Mouse (Mus musculus) embryonic facial prominence, embryonic 15.5 days (tissue): ENCODE data around the gene H60b. TPM values are rescaled to one million over a fixed set of nuclear protein-coding genes. Genes with fewer than 3 reads are reported as not detected.
"Not testable (repeated sequence)": the region's sequence is repeated elsewhere in the genome, so short reads cannot be mapped to it uniquely, and the experiment has no call there.

ENCODE experiments used
- ATAC-seq: fragments of 200-750 bp; cut with Nextera tagmentation; 2 replicates; pipeline ENCODE4 v1.8.0; 2017; ENCODE audit warnings: low read depth, moderate TSS enrichment; ENCODE audit not compliant: insufficient number of reproducible peaks, low FRiP score, low TSS enrichment
- H3K27ac ChIP-seq: fragments of 300-500 bp; sonication (generic); replicated peaks from 2 replicates; pipeline ENCODE4 v1.5.1; 2015; ENCODE audit warnings: mild to moderate bottlenecking, inconsistent platforms
- H3K27me3 ChIP-seq: fragments of 300-500 bp; sonication (generic); 2 replicates; pipeline ENCODE4 v1.6.1; 2015; ENCODE audit warnings: inconsistent platforms
- H3K36me3 ChIP-seq: fragments of 300-500 bp; sonication (generic); 2 replicates; pipeline ENCODE4 v1.6.1; 2015; ENCODE audit warnings: mild to moderate bottlenecking, inconsistent platforms
- H3K4me1 ChIP-seq: fragments of 300-500 bp; sonication (generic); 2 replicates; pipeline ENCODE4 v1.6.1; 2015; ENCODE audit warnings: inconsistent platforms
- H3K4me2 ChIP-seq: fragments of 300-500 bp; sonication (generic); replicated peaks from 2 replicates; pipeline ENCODE4 v1.6.1; 2015; ENCODE audit warnings: mild to moderate bottlenecking, inconsistent platforms
- H3K4me3 ChIP-seq: fragments of 300-500 bp; sonication (generic); replicated peaks from 2 replicates; pipeline ENCODE4 v1.5.1; 2015; ENCODE audit warnings: mild to moderate bottlenecking, inconsistent platforms
- H3K9ac ChIP-seq: fragments of 300-500 bp; sonication (generic); 2 replicates; pipeline ENCODE4 v1.6.1; 2015; ENCODE audit warnings: inconsistent platforms
- H3K9me3 ChIP-seq: fragments of 300-500 bp; sonication (generic); replicated peaks from 2 replicates; pipeline ENCODE4 v1.6.1; 2016; ENCODE audit warnings: inconsistent platforms
- WGBS: fragments of 180-500 bp; shearing (Covaris S2); methylation state at CpG from one replicate; pipeline ENCODE4 v1.1.7; 2015; 5-methylcytosine and 5-hydroxymethylcytosine counted together
- polyA plus RNA-seq: library from polyadenylated mRNA; unstranded; fragments of >200 nt; fragmentation: Nextera tagmentation; extraction: Ambion mirVana; gene quantifications from 2 replicates; pipeline ENCODE4 v1.2.1, GENCODE M21; 2015

Gene H60b
- polyA plus RNA-seq, 1 experiment from 2014 or later: 0.71 TPM

DNA sequence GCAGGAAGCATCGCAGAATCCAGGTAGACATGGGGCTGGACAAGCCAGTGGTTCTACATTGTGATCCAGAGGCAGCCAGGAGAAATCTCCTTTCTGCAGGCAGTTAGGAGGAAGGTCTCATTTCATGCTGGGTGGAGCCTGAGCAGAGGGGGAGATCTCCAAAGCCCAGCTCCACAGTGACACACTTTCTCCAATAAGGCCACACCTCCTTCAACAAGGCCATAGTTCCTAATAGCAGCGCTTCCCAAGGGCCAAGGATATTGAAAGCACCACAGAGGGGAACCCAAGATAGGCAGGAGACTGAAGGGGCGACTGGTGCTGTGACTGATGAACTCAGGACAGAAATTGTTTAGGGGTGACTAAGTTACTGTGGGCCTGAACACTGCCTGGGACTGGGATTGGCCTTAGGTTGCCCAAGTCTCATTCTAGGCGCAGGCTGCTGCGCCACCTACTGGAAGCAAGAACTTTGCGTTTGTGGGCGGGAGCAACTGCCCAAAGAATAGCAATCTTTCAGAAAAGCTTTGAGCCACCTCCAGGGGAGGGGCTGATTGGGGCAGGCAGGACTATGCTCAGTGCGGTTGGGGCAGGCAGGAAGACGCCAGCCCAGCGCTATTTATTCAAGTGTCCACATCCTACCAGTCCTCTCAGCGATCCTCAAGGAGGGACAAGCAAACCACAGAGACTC, 53.8 kb downstream of the H60b start:
- H3K27me3 ChIP-seq, H3K27ac ChIP-seq, H3K4me3 ChIP-seq, H3K4me2 ChIP-seq, H3K4me1 ChIP-seq, H3K36me3 ChIP-seq, H3K9ac ChIP-seq, H3K9me3 ChIP-seq: not testable (repeated sequence)
- 6% methylated on average over 8 of the region's 11 CpGs for WGBS
- 0 out of 2 replicates have a peak, but pooled peaks have one; percentile 47 for ATAC-seq

DNA sequence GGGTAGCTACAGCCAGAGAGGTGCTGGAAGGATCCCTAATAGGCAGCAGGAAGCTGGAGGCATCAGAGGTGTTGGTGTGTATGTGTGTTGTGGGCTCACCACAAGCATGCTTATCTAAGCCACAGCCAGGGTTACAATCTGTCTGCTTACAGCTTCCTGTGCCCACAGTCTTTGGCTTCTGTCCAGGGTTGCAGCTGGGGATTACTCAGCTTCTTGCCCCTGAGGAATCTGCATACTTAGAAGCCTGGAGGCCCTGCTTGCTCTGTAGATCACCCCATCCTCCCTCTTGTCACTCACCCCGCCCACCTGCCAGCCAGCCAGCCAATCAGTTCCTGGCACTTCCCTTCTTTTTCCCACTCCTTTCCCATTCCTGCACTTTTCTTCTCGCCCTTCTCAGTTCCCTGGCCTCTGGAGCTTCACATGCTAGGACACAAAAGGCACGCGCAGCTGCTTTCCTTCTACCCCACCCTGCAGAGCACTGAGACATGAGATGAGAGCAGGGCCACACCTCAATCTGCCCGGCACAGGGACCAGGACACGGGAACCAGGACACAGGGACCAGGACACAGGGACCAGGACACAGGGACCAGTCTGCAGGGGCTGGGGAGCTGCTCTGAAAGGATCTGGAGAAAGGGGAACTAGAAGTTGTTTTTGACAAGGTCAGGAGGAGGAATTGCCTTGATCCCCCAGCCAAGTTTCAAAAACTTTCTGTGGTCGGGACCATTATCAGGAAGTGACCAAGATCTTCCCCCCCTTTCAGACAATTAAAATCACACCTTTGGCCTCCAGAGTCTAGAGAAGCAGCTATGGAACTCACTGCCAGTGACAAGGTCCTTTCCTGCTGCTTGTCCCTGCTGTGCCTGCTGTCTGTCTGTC, 65.3 kb downstream of the H60b start:
- peak; percentile 67; the same call in 1 of the 2 replicates for ATAC-seq
- not testable (repeated sequence) for H3K4me1 ChIP-seq, H3K4me2 ChIP-seq, H3K4me3 ChIP-seq, H3K9me3 ChIP-seq, H3K9ac ChIP-seq, H3K27ac ChIP-seq, H3K36me3 ChIP-seq, H3K27me3 ChIP-seq
- no CpG with 5 or more reads among the region's 7 CpGs for WGBS

DNA sequence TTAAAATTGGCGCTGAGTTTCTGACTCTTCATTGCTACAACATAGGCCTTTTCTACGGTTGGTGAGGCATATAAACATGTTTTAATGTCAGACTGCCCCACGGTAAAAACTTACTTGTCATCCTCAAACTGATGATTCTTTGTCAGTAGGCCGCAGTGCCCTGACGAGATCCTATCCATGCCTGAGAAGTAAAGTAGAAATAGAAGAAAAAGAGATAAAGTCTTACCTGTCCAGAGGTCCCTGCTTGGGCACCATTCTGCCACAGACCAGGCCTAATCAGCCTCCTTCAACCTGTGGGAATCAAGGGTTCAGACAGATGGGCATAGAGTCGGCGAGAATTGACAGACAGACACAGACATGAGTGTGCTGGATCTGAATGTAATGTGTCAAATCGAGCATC, 106.7 kb downstream of the H60b start:
- H3K27ac ChIP-seq: no peak overlapping the region
- peaks cover 9% of the 10 kb centered on the region; the same call in 1 of the 2 replicates for H3K9me3 ChIP-seq
- no peak overlapping the region for H3K9ac ChIP-seq
- H3K27me3 ChIP-seq: no peaks in the 10 kb centered on the region
- H3K4me2 ChIP-seq: no peak overlapping the region
- 91% methylated on average over 8 of the region's 8 CpGs for WGBS
- no peak for ATAC-seq
- no peaks in the 10 kb centered on the region for H3K36me3 ChIP-seq
- H3K4me1 ChIP-seq: no peaks in the 10 kb centered on the region
- H3K4me3 ChIP-seq: no peak overlapping the region

DNA sequence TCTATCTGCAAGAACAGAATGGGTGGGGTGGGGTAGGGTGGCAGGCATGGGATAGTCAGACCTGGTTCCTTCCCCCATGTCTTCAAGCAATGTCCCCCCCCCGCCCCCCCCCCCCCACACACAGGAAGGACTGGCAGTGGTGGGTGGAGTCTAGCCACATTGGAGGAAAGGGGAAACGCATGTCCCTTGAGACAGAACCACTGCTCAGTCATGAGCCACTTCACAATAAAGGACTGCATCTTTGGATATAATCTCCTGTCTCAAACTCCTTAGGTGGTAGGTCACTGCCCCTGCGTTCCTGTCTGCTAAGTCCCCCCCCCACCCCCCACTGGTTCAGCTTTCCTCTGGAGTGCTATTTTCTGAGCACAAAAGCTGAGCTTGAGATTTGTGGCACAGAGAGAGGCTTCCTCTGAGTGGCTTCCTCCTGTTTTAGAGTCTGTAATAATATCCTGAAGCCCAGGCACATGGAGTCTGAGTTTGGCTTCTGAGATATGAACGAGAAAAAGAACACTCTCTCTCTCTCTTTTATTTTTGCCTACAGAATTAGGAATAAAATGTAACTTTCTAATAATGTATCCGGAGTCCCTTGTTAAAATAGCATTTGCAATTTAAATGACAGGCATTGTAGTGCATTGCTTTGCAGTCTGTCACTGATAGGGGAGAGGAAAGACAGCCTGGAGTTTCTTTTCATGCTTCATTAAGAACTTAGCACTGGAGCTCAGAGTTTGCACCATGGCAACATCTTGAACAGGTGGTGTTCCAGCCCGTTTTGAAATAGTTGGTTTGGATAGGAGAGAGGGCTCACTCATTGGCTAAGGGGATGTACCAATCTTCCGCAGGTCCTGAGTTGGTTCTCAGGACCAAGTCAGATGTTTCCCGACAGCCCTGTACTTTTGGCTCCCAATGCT, 112.7 kb downstream of the H60b start:
- not testable (repeated sequence) for H3K9me3 ChIP-seq, H3K4me2 ChIP-seq, H3K9ac ChIP-seq, H3K27ac ChIP-seq, ATAC-seq, H3K36me3 ChIP-seq, H3K4me3 ChIP-seq
- H3K4me1 ChIP-seq: peaks cover 14% of the 10 kb centered on the region; the same call in 1 of the 2 replicates
- H3K27me3 ChIP-seq: peaks cover 18% of the 10 kb centered on the region
- 37% methylated on average over 8 of the region's 8 CpGs for WGBS

DNA sequence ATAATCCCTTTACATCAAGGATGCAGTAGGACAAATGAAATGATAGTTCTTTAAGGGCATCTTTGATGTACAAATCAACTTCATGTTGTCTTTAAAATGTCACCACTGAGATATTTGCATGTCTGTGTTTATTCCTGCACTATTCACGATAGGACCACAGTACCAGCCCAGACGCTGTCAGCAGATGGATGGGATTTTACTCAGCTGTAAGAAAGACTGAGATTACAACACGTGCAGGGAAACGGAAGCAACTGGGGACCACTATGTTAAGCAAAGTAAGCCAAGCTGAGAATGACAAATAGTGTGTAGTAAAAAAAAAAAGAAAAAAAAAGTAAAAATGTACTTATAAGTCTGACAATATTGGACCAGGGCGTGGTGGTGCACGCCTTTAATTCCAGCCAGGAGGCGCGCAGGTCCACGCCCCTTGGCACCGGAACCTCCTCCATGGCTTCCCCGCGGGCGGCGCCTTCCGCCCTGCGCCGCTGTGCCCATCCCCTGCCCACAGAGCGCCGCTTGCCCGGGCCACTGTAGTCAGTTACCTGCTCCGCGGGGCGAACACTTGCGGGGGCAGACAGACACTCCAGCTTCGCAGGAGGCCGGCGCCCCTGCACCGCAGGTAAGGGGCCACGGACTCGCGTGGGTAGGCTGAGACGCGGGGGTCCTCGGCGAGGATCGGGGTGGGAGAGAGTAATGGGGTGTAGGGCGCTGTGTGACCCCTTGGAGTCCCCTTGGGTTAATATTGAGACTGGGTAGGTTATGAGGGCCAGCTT, 114.7 kb downstream of the H60b start:
- 2% methylated on average over 37 of the region's 37 CpGs for WGBS
- H3K9ac ChIP-seq, H3K36me3 ChIP-seq, H3K27ac ChIP-seq, H3K9me3 ChIP-seq: not testable (repeated sequence)
- Histone ChIP-seq H3K27me3 (peaks cover 18% of the 10 kb centered on the region), H3K4me2 (peak overlapping the region; percentile 88), H3K4me3 (peak overlapping the region; percentile 46), H3K4me1 (peaks cover 14% of the 10 kb centered on the region; the same call in 1 of the 2 replicates)
- peak; percentile 24; the same call in 1 of the 2 replicates for ATAC-seq

DNA sequence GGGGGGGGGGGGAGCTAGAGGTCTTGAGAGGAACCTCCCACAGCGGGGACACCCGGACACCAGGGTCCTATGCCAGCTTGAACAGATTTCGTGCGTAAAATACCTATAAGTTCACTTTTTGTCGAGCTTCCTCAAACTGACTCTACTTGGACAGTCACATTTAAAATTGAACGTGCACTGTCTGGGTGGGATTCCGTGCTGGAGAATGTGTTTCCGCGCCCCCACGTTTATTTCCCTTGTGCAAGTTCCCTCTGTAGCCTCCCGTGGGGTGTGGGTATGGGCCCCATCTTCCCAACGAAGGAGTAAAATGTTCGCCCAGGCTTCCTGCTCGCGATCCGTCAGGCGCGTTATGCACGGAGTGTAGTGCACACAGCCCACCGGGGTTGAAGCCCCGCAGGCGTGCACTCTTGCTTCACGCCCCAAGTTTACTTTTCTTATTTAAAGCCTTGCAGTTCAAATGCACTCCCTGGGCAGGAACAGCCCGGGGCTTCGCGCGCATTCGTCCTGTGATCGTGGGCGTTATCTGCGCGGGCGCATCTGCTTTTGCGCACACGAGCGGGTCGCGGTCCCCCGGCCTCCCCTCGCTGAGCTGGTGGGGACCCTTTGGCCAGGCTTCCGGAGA, 115.4 kb downstream of the H60b start:
- Histone ChIP-seq H3K4me2 (peak overlapping the region; percentile 88), H3K9me3 (no peaks in the 10 kb centered on the region), H3K4me3 (peak overlapping the region; percentile 46), H3K4me1 (peaks cover 14% of the 10 kb centered on the region; the same call in 1 of the 2 replicates), H3K36me3 (no peaks in the 10 kb centered on the region), H3K27me3 (peaks cover 18% of the 10 kb centered on the region), H3K27ac (no peak overlapping the region), H3K9ac (no peak overlapping the region)
- WGBS: under 1% methylated on average over 41 of the region's 41 CpGs
- no peak for ATAC-seq

DNA sequence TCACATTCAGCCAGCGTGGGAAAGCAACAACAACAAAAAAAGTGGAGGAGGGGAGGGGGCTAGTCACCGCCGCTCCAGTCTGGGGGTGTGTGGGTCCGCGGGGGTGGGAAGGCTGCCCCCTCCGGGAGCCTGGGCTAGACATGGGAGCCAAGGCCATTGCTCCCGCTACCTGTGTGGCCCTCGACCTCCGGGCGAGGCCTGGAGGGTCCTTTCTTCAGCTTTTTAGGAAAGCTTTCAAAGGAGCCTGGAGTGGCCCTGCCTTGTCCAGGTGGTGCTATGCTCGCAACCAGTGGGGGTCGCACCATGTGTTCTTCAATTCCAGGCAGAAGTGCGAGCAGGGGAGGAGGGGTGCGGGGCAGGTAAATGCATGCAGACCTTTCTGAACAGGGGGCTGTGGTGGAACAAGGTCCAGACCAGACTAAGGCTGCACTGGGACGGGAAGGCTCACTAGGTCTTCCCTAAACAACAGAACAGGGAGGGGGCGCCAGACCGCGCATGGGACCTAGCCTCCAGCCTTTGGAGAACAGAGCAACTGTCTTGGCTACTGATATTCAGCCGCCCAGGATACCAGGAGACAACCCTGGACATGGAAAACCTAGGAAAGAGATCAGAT, 116.2 kb downstream of the H60b start:
- Histone ChIP-seq H3K36me3 (no peaks in the 10 kb centered on the region), H3K4me1 (peaks cover 14% of the 10 kb centered on the region; the same call in 1 of the 2 replicates), H3K27ac (no peak overlapping the region), H3K9me3 (no peaks in the 10 kb centered on the region), H3K4me3 (peak overlapping the region; percentile 46), H3K27me3 (peaks cover 18% of the 10 kb centered on the region), H3K4me2 (peak overlapping the region; percentile 88), H3K9ac (no peak overlapping the region)
- WGBS: 5% methylated on average over 19 of the region's 19 CpGs
- no peak for ATAC-seq

DNA sequence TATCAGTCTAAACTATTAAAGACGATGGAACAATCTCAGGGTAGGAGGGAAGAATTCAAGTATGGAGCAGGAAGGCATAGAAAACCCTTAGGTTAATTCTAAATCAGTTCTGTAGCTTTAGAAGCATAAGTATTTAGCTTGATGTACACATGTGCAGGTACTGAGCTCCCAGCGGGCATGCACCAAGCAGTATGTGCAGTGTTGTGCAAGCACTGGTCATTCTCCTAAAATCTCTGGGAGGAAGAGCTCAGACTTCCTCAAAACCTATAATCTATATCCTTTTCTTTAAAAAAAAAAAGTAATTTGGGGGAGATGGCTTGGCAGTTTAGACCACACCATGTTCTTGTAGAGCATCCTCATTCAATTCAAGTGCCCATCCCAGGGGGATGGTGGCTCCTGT, 120.1 kb downstream of the H60b start:
- H3K36me3 ChIP-seq, ATAC-seq, H3K27ac ChIP-seq, H3K4me2 ChIP-seq, H3K9me3 ChIP-seq, H3K4me3 ChIP-seq, H3K9ac ChIP-seq: not testable (repeated sequence)
- Histone ChIP-seq H3K27me3 (peaks cover 20% of the 10 kb centered on the region), H3K4me1 (peaks cover 10% of the 10 kb centered on the region; the same call in 1 of the 2 replicates)
- WGBS: 84% methylated on average over 2 of the region's 2 CpGs

DNA sequence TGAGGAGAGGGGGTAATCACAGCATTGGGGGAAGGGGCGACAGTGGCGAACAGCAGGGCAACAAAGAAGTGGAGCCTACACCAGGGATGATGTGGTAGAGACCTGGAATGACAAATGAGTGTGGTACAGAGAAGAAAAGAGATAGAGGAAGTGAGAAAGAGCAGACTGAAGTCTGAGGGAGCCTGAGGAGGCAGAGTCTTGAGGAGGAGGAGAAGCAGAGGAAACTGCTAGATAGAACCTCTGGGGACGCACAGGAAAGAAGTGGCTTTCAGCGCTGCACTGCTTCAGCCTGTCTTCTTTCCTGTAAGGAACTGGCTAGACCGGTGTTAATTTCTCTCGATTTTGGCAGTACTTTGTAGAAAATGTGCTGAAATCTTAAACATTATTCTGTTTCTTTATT, 124.4 kb downstream of the H60b start:
- no peak overlapping the region for H3K4me3 ChIP-seq
- no peaks in the 10 kb centered on the region for H3K36me3 ChIP-seq
- no peaks in the 10 kb centered on the region for H3K9me3 ChIP-seq
- no peak for ATAC-seq
- H3K27ac ChIP-seq: no peak overlapping the region
- no peak overlapping the region for H3K9ac ChIP-seq
- H3K27me3 ChIP-seq: peaks cover 9% of the 10 kb centered on the region; the same call in 1 of the 2 replicates
- no peaks in the 10 kb centered on the region for H3K4me1 ChIP-seq
- no peak overlapping the region for H3K4me2 ChIP-seq
- 42% methylated on average over 6 of the region's 6 CpGs for WGBS

DNA sequence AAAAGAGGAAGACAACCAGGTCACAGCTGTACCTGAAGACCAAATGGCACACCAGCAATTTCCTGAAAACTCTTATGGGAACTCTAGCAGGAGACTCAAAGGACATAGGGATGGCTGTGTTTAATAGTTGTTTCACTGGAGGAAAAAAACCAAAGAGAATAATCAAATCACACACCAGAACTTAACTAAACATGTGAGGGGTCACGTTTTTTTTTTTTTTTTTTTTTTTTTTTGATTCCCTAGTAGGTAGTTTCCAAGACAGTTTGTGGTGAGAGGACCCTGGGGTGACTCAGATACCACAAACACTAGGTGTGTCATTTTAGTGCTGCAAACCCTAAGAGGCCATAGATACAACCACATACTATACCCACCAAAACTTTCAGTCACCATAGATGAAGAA, 137.3 kb downstream of the H60b start:
- WGBS: 30% methylated on average over 1 of the region's 1 CpGs

More for the DNA sequence above, 137.3 kb downstream of the H60b start:
- H3K4me1 ChIP-seq: no peaks in the 10 kb centered on the region
- no peak overlapping the region for H3K9ac ChIP-seq
- H3K4me3 ChIP-seq: no peak overlapping the region
- H3K36me3 ChIP-seq: no peaks in the 10 kb centered on the region
- no peaks in the 10 kb centered on the region for H3K27me3 ChIP-seq
- no peak for ATAC-seq
- H3K9me3 ChIP-seq: no peaks in the 10 kb centered on the region
- H3K27ac ChIP-seq: no peak overlapping the region
- no peak overlapping the region for H3K4me2 ChIP-seq
